Mouse (Mus musculus): Measurements from ENCODE around the gene Natd1.

Natd1 gene

DNA sequence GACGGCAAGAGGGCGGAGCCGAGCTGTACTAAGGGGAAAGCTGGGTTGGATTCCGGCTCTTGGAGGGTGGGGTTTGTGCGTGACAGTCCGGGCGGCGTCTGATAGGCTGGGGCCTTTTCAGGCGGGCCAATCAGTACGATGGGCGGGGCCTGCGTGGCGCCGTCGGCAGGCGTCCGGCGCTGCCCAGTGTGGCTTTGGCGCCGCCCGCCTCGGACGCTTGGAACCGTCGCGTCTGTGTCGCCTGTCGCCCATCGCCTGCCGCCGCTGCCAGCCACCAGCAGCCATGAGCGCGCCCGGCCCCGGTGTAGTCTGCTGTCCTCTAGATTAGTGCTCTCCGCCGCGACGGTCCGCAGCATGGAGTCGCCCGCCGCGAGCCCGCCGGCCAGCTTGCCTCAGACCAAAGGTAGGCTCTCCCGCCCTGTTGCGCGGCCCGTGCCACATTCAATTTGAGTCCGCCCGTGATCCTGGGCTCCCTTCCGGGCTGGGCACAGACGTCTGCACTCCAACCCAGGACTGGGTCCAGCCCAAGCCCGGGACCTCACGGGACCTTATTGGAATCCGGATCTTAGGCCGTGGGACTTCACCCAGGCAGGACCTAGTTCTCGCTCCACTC is 17.4 kb upstream of the Natd1 start, which contains the start of gene Map2k3:
Gene Map2k3, plus strand, starts transcription at position 165 of the 613 bp plus-strand sequence.
- DNase-seq (ENCODE audit: low read depth, low spot score), result peak; percentile 87

DNA sequence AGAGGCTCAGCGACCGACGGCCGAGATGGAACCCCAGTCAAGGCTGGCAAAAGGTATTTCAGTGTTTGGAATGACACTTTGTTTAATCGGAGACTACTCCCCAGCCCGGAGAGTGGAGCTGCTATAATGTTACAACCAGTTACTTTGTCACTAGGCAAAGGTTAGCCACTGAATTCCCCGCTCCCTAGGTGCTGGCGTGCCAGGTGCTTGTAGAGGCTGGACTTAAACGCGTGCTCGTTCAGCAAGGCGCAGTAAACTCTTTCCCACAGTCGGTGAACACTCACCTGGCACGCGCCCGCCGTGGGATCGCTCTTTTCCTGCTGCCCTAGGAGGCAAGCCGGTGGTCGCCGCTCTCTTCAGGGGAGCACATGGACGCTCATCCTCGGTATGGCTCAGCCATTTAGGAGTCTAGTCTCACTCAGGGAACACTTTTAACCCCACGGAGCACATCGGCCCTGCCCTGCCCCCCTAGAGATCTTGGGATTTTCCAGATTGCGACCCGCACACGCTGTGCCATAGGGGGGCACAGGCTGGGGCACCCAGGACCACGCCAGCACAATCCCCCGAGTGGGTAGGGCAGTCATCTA is 16.8 kb upstream of the Natd1 start:
- no peak for DNase-seq (ENCODE audit: low read depth, low spot score)

DNA sequence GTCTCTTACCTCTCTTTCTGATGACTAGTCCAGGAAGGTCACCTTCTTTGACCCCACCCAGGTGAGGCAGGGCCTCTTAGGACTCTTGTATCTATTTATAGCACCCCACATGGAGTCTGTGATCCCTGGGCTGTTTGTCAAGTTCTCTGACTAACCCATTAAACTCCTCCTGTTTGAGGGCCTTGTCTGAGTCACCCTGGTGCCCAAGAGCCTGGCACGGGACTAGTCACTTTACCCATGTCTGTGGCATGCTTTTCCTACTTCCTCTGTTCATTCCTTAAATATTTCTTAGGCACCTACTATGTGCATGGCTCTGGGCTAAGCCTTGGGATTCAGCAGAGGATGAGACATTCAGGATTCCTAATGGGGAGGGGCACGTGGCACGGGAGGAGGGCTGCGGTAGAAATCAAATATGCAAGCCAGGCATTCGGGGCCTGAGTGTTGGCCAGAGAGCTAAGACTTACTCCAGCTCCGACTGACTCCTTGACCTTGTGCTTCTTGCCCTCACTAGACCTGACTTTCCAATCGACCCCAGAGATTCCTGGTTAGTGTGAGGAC is 16.3 kb upstream of the Natd1 start:
- DNase-seq (ENCODE audit: low read depth, low spot score), result no peak

DNA sequence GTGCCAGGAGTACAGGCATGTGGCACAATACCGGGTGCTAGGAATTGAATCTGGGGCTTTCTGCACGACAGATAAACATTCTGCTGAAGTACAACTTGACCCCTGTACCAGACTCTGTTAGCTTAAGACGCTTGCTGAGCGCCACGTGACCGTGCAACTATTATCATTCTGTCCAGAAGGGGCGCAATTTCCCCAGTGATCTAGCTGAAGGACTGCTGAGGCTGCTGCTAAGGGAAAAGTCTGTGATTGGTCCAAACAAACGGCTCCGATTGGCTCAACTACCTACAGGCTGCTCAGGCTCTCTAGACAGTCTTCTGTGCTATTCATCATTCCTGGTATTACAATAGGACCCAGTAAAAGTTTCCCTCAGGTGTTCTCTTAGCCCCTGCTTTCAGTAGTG is 12.7 kb upstream of the Natd1 start:
- DNase-seq (ENCODE audit: low read depth, low spot score), result peak; percentile 94

DNA sequence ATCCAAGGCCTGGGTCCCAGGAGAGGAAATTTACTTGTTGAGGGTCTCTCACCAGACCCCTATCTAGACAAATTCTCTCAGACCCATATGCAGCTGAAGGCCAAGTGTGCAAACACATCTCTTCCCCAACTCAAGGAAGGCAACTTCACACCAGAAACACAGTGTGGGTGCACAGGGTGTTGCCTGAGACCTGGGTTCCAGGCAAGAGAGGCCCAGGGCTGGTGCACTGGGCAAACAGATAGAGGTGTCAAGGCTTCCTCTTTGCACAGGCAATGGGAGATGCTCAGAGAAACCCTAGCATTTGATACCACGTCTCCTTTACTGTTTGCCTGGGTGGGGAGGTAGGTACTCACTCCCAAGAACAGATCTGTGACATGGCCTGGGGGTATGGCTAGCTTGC is 10.4 kb upstream of the Natd1 start:
- DNase-seq (ENCODE audit: low read depth, low spot score), result no peak

DNA sequence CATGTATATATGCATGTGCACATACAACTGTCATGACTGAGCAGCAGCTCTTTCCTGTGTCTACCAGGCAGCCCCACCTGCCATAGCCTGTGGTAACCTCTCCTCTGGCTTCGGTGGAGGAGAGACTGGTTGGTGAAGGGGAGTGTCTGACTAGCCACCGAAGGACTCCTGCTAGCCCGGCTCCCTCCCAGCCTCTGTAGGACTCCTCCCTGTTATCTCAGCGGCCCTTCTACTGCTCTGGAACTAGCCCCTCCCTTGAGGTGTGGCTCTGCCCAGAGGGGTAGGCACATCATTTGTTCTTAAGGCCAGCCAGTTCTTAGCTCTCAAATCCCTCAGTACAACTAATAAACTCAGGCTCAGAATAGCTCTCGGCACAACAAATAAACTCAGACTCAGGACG is 9.9 kb upstream of the Natd1 start:
- DNase-seq (ENCODE audit: low read depth, low spot score), result no peak

DNA sequence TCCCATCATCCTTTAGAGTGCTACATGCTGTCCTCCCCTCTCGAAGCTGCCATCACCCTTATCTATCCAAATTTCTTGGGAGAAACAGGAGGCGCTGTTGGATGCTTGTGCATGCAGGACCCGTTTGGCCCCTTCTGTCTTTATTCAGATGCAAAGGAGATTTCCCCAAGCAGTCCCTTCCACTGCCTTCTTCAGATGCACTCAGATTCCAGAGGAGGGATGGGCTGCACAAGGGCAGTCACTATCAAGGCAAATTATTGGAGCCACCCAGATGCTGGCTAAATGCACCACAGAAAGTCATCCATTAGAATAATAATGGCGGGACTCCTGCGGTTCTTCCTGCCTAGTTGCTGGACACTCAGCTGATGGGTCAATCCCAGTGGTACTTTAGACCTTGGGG is 8.4 kb upstream of the Natd1 start:
- DNase-seq (ENCODE audit: low read depth, low spot score), result no peak

DNA sequence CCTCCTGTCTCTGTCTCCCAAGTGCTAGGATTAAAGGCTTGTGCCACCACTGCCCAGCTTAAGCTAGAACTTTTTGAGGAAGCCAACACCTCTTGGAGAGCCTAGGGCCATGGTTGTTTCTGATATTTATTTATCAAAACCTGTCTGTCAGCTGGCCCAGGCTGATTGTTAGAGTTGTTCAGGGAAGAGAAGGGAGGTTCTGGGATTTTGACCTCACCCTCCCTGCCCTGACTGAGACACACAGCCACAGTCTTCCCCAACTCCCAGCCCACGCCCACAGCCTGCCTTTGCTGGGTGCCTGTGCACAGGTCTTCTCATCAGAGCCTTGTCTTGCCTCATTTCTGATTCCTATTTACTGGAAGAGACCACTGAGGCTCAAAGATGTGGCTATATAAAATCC is 7.6 kb upstream of the Natd1 start:
- no peak for DNase-seq (ENCODE audit: low read depth, low spot score)

DNA sequence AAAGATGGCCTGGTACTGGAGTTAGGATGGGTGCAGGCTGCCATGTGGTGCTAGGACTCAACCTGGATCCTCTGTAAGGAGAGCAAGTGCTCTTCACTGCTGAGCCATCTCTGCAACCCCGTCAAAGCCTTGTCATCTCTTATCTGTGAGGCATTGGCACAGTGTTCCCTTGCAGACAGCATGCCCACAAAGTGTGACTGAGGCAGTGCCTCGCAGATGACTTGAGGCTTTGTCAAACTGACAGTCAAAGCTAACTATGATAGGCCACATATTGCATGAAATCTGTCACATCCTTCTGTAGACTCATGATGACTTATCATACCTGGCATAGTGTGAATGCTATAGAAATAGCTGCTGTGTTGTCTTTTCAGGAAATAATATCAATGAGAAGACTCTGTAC is 5.5 kb upstream of the Natd1 start:
- no peak for DNase-seq (ENCODE audit: low read depth, low spot score)

DNA sequence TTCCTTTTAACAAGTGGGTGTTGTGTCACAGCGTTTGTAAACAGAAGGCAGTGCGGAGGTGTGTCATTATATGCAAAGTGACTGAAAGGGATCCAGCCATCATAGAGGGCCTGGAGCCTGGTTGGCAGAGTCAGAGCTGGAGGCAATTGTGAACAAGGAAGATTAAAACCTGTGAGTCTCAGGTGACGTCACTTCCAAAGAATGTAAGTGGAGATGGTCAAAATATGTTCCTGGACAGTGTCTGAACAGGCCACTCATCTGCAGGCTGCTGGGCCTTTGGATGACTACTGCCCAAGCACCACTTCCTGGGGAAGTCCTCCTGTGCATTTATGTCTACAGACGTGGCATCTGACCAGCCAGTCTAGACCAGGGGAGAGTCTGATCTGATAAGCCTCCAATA is 651 bp upstream of the Natd1 start:
- no peak for DNase-seq (ENCODE audit: low read depth, low spot score)

DNA sequence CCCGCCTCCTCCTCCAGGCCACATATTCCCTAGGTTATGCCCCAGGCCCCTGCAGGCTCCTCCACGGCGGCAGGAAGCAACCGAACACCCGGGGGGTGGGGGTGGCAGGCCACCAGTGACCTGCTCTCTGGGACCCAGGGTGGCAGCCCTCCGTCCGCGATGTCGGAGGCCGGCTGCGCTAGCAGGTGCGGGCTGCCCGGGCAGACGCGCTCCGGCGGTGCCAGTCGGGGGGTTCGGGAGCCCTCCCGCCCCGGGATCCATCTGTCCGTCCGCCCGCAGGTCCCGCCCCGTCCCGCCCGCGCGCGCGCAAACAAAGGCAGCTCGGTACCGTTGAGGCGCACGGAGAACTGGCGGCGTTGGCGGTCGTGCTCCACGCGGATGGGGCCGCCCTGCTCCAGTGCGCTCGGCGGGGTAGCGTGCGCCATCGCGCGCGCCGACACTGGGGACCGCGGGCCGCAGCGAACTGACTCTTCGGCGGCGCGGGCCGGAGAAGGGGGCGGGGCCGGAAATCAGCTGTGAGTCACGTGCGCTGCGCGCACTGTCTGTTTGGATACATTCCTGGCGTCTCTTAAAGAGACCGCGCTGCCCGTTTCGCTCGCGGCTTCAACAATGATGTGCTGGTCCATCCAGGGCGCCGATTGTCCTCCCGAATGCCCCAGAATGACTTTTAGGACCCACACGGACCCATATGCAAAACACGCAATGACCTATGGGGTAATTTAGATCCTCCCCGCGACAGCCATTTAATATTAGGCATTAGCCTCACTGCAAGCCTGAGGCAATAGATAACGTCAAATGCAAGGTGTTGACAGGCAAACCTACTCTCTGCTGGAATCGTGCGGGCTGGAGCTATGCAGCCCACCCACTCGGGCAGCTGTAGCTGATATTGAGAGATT is 1.0 kb downstream of the Natd1 start:
- peak; percentile 76 for DNase-seq (ENCODE audit: low read depth, low spot score)

DNA sequence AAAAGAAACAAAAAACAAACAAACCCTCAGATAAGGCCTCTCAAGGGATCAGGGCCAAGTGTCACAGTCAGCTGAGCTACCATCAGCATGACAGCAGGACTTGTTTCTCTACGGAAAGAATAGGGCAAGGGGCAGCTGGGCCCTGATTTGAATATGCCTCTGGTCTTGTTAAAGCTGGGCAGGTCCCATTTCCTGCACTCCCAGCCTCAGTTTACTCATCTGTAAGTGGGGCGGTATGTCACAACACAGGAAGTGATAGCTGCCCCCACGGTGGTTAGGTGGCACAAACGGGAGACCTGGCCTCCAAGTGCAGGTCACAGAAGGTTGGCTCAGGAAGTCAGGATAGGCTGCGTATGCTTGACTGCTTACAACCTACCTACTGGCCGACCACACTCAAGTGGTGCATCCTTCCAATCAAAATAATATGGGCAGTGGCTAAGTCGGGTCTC is 2.0 kb downstream of the Natd1 start:
- no peak for DNase-seq (ENCODE audit: low read depth, low spot score)

DNA sequence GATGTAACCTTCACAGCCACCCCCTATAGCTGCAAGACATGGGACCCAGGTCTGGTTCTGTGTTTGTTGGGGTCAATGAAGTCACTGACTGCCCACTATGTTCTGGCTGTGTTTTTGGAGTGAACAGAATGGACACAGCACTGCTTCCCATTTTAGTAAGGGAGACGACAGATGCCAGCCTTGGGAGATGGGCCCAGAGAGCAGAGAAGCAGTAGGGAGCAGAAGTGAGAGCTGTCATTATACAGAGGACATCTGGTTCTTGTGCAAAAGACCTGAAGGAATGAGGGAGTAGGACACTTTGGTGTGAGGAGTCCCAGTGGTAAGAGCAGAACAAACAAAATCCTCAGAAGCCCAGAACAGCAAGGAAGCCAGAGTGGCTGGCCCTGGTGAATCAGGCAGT is 4.9 kb downstream of the Natd1 start:
- DNase-seq (ENCODE audit: low read depth, low spot score), result no peak

DNA sequence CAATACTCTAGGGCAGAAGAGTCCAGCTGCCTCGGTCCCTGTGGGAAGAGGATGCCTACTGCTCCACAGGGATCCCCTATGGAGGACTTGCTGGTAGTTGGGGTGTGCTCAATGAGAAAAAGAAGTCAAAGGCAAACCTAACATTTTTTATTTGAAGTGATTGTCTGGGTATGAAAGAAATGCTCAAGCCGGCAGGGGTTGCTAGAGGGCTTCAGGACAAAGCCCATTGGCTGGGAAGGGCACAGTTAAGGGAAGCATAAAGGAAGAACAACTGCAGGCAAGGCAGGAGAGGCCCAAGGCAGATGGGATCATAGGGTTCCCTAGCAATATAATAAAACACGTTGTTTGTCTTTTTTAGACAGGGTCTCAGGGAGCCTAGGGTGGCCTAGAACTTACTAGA is 6.5 kb downstream of the Natd1 start:
- DNase-seq (ENCODE audit: low read depth, low spot score), result no peak

DNA sequence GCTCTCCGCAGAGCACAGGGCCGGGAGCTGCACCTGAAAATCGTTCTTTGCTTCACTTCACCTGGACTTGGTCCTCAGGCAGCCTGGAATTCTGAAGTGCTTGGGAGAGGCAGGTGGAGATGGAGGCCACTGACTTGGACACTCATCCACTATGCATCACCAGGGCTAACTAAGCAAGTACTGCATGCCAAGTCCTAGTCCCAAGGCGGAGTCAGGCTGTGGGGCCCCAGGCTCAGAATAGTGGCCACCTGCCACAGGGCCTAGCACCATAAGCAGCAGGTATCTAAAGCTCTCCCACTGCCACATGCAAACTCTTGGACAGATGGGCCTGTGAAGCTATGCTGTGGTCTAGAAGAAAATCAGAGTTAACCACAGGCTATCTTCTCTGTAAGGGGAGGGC is 8.1 kb downstream of the Natd1 start:
- no peak for DNase-seq (ENCODE audit: low read depth, low spot score)

DNA sequence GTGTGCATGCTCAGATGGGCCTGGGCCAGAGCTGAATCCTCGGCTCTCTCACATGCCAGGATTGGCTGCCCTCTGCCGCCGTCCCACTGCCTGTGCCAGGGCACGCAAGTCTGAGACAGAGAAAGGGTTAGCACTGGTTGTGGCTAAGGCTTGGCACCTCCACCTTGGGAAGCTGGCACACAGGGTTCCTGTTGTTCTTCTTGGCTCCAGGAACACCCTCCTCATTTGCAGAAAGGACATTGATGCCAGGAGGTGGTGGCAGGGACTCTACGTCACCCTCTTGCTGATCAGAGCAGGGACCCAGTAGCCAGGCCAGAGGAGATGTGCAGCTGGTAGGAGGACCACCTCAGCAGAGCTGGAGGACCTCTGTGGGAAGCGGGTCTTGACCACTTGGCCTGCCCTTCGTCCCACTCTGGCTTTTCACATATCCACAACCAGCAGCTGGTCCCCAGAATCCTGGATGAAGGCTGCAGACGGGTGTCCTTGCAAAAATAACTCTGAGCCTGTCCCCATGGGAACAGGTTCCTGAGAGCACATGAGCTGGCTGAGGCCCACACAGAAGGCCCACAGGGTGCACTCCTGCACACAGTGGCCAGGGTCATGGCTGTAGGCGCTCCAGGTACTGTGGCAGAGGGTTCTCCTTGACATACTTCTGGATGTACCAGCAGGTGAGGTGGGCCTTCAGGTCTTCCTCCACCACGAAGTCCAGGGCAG is 9.0 kb downstream of the Natd1 start:
- no peak for DNase-seq (ENCODE audit: low read depth, low spot score)

DNA sequence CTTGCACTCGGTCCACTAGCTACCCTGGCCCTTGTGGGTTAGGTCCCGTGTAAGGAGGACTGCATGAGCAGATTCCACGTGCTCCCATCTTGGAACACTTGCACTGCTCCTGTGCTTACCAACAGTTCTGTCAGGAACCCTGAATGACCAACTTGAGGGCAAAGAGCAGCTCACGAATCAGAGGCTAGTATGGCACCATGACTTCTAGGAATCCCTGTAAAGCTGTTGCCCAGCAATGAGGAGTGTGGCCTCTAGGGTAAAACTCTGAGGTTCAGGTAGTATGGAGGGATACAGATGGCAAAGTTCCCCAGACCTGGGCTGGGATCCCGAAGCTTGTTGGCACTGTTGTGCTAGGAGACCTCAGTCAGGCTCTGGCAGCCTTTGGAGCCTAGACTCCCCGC is 10.9 kb downstream of the Natd1 start:
- DNase-seq (ENCODE audit: low read depth, low spot score), result no peak

DNA sequence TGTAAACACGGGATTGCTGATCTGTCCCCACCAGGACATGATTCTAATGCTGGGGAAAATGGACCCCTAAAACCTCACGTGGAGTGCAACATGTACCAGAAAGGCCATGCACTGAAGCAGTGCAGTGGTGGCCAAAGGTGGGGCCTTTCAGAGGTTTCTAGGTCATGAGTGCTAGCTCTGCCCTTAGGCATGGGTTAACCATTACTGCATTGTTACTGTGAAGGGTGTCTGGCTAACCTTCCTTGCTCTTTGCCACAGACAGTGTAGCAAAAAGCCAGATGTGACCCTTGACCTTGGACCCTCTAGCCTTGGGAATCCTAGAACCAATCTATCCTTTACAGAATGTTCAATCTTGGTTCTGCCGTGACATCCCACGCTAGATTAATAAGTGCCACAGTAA is 12.1 kb downstream of the Natd1 start:
- DNase-seq (ENCODE audit: low read depth, low spot score), result no peak

DNA sequence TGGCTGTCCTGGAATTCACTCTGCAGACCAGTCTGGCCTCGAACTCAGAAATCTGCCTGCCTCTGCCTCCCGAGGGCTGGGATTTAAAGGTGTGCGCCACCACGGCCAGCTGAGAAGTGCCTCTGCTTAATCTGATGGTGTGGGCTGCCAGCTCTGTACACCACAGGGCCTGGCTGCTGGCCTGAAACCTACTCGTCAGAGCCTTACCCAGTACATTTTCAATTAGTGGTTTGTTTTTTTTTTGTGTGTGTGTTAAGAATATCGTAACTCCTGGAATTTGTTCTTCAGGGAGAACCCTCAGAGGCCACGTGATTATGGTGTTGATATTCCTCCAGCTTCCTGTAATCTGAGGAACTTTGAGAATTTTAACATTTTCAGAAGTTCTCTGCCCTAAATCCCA is 12.5 kb downstream of the Natd1 start:
- no peak for DNase-seq (ENCODE audit: low read depth, low spot score)

DNA sequence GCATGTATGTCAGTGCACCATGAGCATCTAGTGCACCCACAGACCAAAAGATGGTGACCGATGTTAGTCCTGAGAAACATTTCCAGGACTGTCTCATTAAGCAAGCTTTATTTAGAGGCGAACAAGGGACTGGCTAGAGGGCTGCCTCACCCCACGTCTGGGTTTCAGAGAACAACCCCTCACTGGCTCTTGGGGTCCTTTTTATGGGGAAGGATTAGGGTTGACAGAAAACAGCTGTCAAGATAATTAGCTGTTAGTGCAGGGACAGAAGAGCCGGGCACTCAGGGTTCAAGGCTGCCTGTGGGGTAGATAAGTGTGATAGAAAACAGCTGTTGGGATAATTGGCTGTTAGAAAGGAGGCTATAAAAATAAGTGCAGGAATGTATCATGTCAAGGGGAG is 18.6 kb downstream of the Natd1 start:
- no peak for DNase-seq (ENCODE audit: low read depth, low spot score)

DNA sequence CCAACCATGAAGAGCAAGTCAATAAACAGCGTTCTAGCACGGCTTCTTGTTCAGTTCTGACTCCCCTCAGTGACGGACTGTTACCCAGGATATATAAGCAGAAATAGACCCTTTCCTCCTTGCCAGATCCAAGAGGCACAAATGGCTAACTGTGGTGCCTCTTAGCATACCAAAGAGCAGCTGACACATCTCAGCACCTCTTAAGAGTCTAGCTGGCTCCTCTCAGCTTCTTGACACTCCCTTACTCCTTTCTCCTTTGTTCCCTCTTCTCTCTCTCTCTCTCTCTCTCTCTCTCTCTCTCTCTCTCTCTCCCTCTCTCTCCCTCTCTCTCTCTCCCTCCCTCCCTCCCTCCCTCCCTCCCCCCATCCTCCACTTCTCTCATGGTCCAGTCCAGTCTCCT is 23.8 kb downstream of the Natd1 start:
- no peak for DNase-seq (ENCODE audit: low read depth, low spot score)

DNA sequence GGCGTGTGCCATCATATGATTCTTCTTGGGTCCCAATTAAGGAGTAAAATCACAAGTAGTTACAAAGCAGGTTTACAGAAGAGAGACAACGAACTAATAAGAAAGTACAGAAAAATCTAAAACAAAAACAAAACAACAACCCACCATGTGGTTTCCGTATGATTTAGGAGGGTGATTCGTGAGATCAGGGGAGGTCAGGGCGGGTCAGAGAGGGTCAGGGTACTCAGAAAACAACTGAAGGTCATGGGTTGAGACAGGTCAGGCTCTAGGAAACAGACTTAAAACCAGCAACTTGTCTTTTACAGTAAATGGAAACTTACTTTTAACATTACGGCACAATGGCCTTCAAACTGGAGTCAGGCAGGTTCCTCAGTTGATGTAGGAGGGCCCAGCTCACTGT is 24.3 kb downstream of the Natd1 start:
- DNase-seq (ENCODE audit: low read depth, low spot score), result no peak
